Mouse (Mus musculus) testis, postnatal 14 days (tissue): ENCODE measurements around the gene Smox.

Experiments used
- DNase-seq: peaks from one replicate; pipeline ENCODE4 v3.0.0; 2021; ENCODE audit warnings: low spot score

The Smox gene

GRCm38 (mm10) chr2:131552736-131553400, 61.6 kb downstream of the Smox start:
- DNase-seq, result no peak

DNA sequence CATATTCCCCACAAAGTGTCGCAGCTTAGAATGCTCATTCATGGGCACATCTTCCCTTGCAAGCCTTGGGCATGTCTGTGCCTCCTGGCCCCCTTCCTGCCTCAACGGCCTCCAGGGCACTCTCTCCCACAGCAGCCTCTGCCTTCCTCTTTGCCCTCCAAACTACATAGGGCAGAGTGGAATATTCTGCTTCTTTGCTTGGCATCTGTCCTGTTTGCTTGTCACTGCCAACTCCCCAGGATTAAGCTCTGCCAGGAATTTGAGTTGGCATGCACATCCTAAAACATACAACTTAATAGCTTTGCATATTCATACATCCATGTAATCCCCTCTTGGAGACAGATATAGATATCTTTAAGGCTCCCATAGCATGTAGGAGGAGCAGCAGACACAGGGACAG, 66.6 kb downstream of the Smox start:
- no peak for DNase-seq

DNA sequence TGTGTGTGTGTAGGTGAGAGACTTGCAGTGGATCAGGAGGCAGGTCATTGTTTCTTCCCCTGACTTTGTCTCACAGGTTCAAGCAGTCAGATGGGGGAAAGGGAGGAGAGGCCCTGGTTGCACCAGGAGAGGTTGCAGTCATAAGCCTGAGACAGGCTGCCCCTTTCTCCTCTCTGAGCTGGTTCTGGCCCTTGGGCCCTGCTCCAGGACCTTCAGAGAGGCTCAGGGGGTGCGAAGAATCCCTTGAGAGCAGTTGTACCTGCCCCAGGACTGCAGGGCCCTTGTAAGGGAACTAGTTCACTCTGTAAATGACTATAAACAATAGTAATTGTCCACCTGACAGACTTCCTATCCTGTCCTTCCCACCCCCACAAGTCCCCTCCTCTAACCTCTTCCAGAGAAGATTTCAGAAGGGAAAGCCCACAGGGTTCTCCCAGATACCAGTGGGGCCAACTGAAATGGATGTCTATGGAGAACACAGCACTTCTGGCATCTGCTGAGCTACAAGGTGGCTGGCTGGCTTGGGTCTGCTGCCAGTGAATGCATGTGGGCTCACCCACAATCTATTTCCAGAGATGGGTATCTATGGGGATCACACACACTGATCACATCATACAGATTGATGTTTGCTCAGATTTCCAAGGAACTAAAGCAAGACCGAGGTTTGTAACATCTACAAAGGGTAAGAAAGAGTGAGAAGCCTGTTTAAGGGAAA, 69.1 kb downstream of the Smox start:
- DNase-seq, result no peak

DNA sequence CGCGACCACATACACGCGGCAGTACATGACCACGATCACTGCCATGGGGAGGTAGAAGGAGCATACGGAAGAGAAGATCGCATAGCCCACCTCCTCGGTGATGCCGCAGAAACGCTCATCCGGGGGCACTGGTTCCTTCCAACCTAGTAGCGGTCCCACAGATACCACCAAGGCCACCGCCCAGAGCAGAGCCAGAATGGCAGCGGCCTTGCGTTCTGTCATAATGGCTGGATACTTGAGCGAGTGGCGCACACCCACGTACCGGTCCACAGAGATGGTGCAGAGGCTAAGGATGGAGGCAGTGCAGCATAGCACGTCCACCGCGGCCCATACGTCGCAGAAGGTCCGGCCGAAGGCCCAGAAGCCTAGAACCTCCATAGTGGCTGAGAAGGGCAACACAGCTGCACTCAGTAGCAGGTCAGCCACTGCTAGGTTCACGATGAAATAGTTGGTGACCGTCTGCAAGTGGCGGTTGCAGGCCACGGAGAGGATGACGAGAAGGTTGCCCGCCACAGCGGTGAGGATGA, 70.1 kb downstream of the Smox start:
- DNase-seq, result no peak

- DNase-seq, result no peak
Measured at GRCm38 (mm10) chr2:131561891-131562585, 70.7 kb downstream of the Smox start, which contains the start of gene Adra1d. Gene Adra1d, minus strand, starts transcription at chr2:131562283.

GRCm38 (mm10) chr2:131562586-131563122, 71.4 kb downstream of the Smox start:
- peak; percentile 35 for DNase-seq
